Comparison of ENCODE assay signal across 26 mouse cellular contexts in the genomic region with DNA sequence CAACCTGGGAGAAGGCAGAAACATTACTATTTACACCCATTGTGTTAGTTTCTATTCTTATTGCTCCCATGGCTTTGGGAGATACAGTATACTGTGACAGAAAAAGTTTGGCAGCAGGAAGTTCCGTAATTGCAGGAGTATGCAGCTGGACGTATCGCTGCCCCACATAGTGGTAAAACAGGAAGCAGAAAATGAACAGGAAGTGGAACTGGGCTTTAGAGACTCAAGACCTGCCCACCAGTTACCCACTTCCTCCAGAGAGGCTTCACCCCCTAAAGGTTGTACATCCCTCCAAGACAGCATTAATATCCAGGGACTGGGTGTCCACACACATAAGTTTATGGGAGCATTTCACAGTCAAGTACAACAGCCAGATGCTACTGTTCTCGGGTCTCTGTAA. TPM values are rescaled to one million over a fixed set of nuclear protein-coding genes. Genes with fewer than 3 reads are reported as not detected.
DNase-seq lines count a peak whose midpoint lies in the region; ATAC-seq and TF ChIP-seq lines count a peak whose summit lies in the region.
"Had no signal": no experiment of that assay in that cellular context is flagged by ENCODE, and none has a peak within 500 bp of the region (broad histone marks: within the 10 kb centered on the region; RNA-seq: fewer than 3 reads in every experiment).

No protein-coding gene starts in this region.

- H3K4me1 ChIP-seq in megakaryocyte, embryonic 14.5 days, result peaks cover 17% of the 10 kb centered on the region
- H3K4me1 ChIP-seq in thymus, adult 2 months (replicated peaks; ENCODE audit: control insufficient read depth, insufficient read depth, low read length), result 0 out of 2 replicates have a peak, but pooled peaks cover 8% of the 10 kb centered on the region
- H3K4me1 ChIP-seq: forebrain, embryonic 10.5 days; heart, embryonic 15.5 days; intestine, embryonic 15.5 days; liver, embryonic 15.5 days; midbrain, embryonic 12.5 days had no signal

- peak overlapping the region; percentile 6 for H3K4me3 ChIP-seq in megakaryocyte, embryonic 14.5 days (replicated peaks)
- no peak overlapping the region for H3K4me3 ChIP-seq in thymus, adult 2 months (ENCODE audit: control insufficient read depth, insufficient read depth, low read length)
- H3K4me3 ChIP-seq: forebrain, embryonic 10.5 days; heart, embryonic 15.5 days; intestine, embryonic 15.5 days; left cerebral cortex, adult 2 months; limb, embryonic 10.5 days; liver, embryonic 15.5 days; midbrain, embryonic 12.5 days had no signal

- peaks cover 43% of the 10 kb centered on the region for H3K9me3 ChIP-seq in megakaryocyte, embryonic 14.5 days
- H3K9me3 ChIP-seq: forebrain, embryonic 10.5 days; heart, embryonic 15.5 days; intestine, embryonic 15.5 days; limb, embryonic 10.5 days; liver, embryonic 15.5 days; midbrain, embryonic 12.5 days had no signal

- no peak overlapping the region for H3K27ac ChIP-seq in thymus, adult 2 months (ENCODE audit: control insufficient read depth, insufficient read depth, low read length)
- H3K27ac ChIP-seq: forebrain, embryonic 10.5 days; heart, embryonic 15.5 days; hindbrain, embryonic 14.5 days; intestine, embryonic 15.5 days; left cerebral cortex, adult 2 months; limb, embryonic 10.5 days; liver, embryonic 15.5 days; midbrain, embryonic 12.5 days had no signal

- ATAC-seq in common myeloid progenitor, adult 5-6 weeks (replicated peaks; ENCODE audit: low read depth, poor library complexity, severe bottlenecking), result peak; percentile 99
- ATAC-seq: forebrain, embryonic 16.5 days; intestine, embryonic 15.5 days had no signal

- no peaks in the 10 kb centered on the region for H3K36me3 ChIP-seq in megakaryocyte, embryonic 14.5 days (replicated peaks; ENCODE audit: low read length)
- H3K36me3 ChIP-seq in thymus, adult 2 months (ENCODE audit: control insufficient read depth, insufficient read depth, low read length), result no peaks in the 10 kb centered on the region
- H3K36me3 ChIP-seq: forebrain, embryonic 10.5 days; heart, embryonic 15.5 days; intestine, embryonic 15.5 days; limb, embryonic 10.5 days; liver, embryonic 15.5 days; midbrain, embryonic 12.5 days had no signal

- 25% methylated on average over 4 of the region's 4 CpGs for WGBS in thymus, adult 2 months

- no peak for TF ChIP-seq CTCF in thymus, adult 2 months (IDR thresholded peaks at IDR 0.05; ENCODE audit: borderline replicate concordance, control insufficient read depth, extremely low read depth, insufficient read depth, low read length, poor library complexity)

- peaks cover 8% of the 10 kb centered on the region for H3K27me3 ChIP-seq in megakaryocyte, embryonic 14.5 days (replicated peaks)
- no peaks in the 10 kb centered on the region for H3K27me3 ChIP-seq in thymus, adult 2 months (ENCODE audit: control insufficient read depth, insufficient read depth, low read length)
- H3K27me3 ChIP-seq: heart, embryonic 15.5 days; intestine, embryonic 15.5 days; liver, embryonic 15.5 days; midbrain, embryonic 12.5 days had no signal

- no peak for TF ChIP-seq POLR2A in thymus, adult 2 months (IDR thresholded peaks at IDR 0.05; ENCODE audit: control insufficient read depth, extremely low read depth, insufficient read depth, low read length, poor library complexity)

- peak; percentile 7 for DNase-seq in kidney, adult 9 months
- no peak for DNase-seq in kidney, postnatal 25 days
- DNase-seq in A20 (ENCODE audit: low read depth, low spot score), result peak; percentile 33
- DNase-seq in thymus, adult 2 months, result no peak
- DNase-seq in adrenal gland, postnatal 36 days, result no peak
- DNase-seq in embryo, embryonic 11 days, result no peak
- DNase-seq: adrenal gland, postnatal 14 days; cerebellum, adult 9-11 months; gastrocnemius, postnatal 36 days; heart, postnatal 36 days; layer of hippocampus, adult 9-11 months; liver; thymus, postnatal 4 days had no signal

RNA-seq across cellular contexts. Expression of gene Ky, which starts 15.8 kb away (rescaled TPM):
- total RNA-seq in common myeloid progenitor, adult 5-6 weeks (2017), result not detected in 2 replicates
- polyA plus RNA-seq in megakaryocyte, embryonic 14.5 days (2012; ENCODE audit: insufficient read depth, low replicate concordance), result 0.45 TPM in 1 of 2 replicates, not detected in the other
- 0.65 and 0.89 TPM in 2 replicates for polyA plus RNA-seq in thymus, adult 2 months (2012; rRNA removed)
- total RNA-seq in adrenal gland, postnatal 36 days (2021), result under 1 TPM; 0.56 to 0.99 TPM
- polyA plus RNA-seq: C2C12; kidney, embryonic 14.5 days had no signal

Comparison
In these comparisons a context has a peak if more than half of its experiments do, and no peak if none do; other contexts are left out.
1. DNase-seq: peak in kidney, adult 9 months (single experiment) and A20 (single experiment); none in kidney, postnatal 25 days (0 of 2), thymus, adult 2 months (single experiment), adrenal gland, postnatal 36 days (0 of 2) and embryo, embryonic 11 days (single experiment).